Mouse (Mus musculus) forebrain, embryonic 10.5 days (tissue): ENCODE measurements around the gene Wfdc21. TPM values are rescaled to one million over a fixed set of nuclear protein-coding genes. Genes with fewer than 3 reads are reported as not detected.

Experiments
- DNase-seq: peaks from one replicate; pipeline ENCODE4 v3.0.0-alpha.2; 2017; ENCODE audit warnings: low spot score; ENCODE audit errors: extremely low spot score
- H3K27ac ChIP-seq: fragments of 300-500 bp; sonication (generic); 2 replicates; pipeline ENCODE4 v1.5.1; 2016; ENCODE audit warnings: mild to moderate bottlenecking
- H3K27me3 ChIP-seq: fragments of 300-500 bp; sonication (generic); 2 replicates; pipeline ENCODE4 v1.6.1; 2016; ENCODE audit warnings: mild to moderate bottlenecking; ENCODE audit not compliant: poor library complexity, severe bottlenecking
- H3K36me3 ChIP-seq: fragments of 300-500 bp; sonication (generic); replicated peaks from 2 replicates; pipeline ENCODE4 v1.6.1; 2016; ENCODE audit warnings: mild to moderate bottlenecking, moderate library complexity
- H3K4me1 ChIP-seq: fragments of 300-500 bp; sonication (generic); 2 replicates; pipeline ENCODE4 v1.6.1; 2016
- H3K4me3 ChIP-seq: fragments of 300-500 bp; sonication (generic); 2 replicates; pipeline ENCODE4 v1.5.1; 2016; ENCODE audit warnings: mild to moderate bottlenecking, moderate library complexity
- H3K9me3 ChIP-seq: fragments of 300-500 bp; sonication (generic); 2 replicates; pipeline ENCODE4 v1.6.1; 2016; ENCODE audit warnings: mild to moderate bottlenecking, moderate library complexity
- WGBS: fragments of 180-500 bp; shearing (Covaris S2); methylation state at CpG from one replicate; pipeline ENCODE4 v1.1.7; 2016; 5-methylcytosine and 5-hydroxymethylcytosine counted together
- polyA plus RNA-seq: library from polyadenylated mRNA; unstranded; fragments of >200 nt; fragmentation: Nextera tagmentation; extraction: Ambion mirVana; gene quantifications from 2 replicates; pipeline ENCODE4 v1.2.1, GENCODE M21; 2016

Wfdc21 gene
- polyA plus RNA-seq, 1 experiment from 2014 or later, result not detected

DNA sequence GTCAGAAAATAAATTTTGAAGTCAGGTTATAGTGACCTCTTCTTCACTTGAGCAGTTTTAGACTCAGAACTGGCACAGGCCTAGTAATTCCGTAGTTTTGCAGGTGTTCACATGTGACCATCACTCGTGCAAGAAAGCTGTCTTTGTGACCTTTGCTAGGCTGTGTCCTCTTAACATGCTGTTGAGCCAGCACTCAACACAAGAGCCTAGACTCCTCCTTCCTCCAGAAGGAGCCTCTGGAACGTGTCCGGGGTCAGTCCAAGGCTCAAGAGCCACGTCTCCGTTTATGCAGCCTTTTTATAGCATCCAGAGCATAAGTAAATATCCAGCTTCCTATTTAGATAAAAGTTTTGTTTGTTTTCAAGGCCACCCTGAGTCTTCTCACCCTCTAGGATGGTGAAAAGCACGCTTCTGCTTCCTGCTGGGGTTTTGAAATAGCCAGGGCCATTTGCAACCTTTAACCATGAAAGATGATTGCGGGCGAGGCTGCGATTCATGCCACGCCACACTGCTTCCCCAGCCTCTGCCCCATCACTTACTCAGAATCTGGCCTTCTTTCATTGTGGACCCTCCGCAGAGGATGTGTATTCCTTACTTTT, 45.7 kb downstream of the Wfdc21 start:
- no peaks in the 10 kb centered on the region for H3K36me3 ChIP-seq
- H3K27ac ChIP-seq, result no peak overlapping the region
- H3K9me3 ChIP-seq, result no peaks in the 10 kb centered on the region
- H3K4me1 ChIP-seq, result 0 out of 2 replicates have a peak, but pooled peaks cover 2% of the 10 kb centered on the region
- H3K27me3 ChIP-seq, result no peaks in the 10 kb centered on the region
- WGBS, result 88% methylated on average over 12 of the region's 12 CpGs
- H3K4me3 ChIP-seq, result no peak overlapping the region
- no peak for DNase-seq

DNA sequence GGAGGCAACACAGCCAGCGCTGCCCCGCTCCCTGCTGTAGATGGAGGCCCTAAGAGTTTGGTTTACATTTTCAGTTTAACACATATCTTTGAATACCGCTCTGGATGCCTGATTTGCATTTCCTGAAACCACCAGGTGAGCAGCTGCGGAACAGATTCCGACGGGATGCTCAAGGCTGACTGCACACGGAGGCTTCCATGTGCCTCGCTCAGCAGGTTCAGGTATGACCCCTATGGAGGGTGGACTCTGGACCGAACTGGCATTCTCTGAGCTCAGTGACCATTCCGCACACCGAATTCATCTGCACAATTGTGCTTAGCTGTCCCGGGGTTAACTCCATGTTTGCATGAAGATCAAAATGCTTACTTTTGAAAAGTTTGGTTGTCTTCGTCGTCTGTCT, 46.5 kb downstream of the Wfdc21 start:
- 0 out of 2 replicates have a peak, but pooled peaks cover 2% of the 10 kb centered on the region for H3K4me1 ChIP-seq
- no peaks in the 10 kb centered on the region for H3K36me3 ChIP-seq
- WGBS, result 88% methylated on average over 14 of the region's 14 CpGs
- H3K27me3 ChIP-seq, result no peaks in the 10 kb centered on the region
- no peak overlapping the region for H3K27ac ChIP-seq
- no peak overlapping the region for H3K4me3 ChIP-seq
- no peaks in the 10 kb centered on the region for H3K9me3 ChIP-seq
- DNase-seq, result no peak

DNA sequence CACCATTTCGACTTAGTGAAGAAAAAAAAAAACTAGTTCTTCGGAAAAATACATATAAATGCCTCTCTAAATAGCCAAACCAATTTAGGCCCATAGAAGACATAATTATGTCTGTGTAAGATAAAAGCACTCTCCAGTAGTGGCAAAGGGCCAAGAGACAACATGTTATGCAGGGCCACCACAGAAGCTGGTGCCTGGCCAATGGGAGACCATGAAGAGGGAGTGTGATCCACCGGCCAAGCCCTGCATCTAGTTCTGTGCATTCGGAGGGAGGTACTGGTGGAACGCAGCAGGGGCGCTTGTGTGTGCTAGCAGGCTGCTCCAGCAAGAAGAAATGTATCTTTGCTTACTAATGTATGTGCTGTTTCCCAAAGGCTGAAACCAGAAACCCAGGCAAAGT, 49.4 kb downstream of the Wfdc21 start:
- no peak for DNase-seq
- no peak overlapping the region for H3K4me3 ChIP-seq
- no peaks in the 10 kb centered on the region for H3K27me3 ChIP-seq
- no peaks in the 10 kb centered on the region for H3K9me3 ChIP-seq
- WGBS, result 88% methylated on average over 6 of the region's 6 CpGs
- H3K36me3 ChIP-seq, result no peaks in the 10 kb centered on the region
- no peaks in the 10 kb centered on the region for H3K4me1 ChIP-seq
- no peak overlapping the region for H3K27ac ChIP-seq

DNA sequence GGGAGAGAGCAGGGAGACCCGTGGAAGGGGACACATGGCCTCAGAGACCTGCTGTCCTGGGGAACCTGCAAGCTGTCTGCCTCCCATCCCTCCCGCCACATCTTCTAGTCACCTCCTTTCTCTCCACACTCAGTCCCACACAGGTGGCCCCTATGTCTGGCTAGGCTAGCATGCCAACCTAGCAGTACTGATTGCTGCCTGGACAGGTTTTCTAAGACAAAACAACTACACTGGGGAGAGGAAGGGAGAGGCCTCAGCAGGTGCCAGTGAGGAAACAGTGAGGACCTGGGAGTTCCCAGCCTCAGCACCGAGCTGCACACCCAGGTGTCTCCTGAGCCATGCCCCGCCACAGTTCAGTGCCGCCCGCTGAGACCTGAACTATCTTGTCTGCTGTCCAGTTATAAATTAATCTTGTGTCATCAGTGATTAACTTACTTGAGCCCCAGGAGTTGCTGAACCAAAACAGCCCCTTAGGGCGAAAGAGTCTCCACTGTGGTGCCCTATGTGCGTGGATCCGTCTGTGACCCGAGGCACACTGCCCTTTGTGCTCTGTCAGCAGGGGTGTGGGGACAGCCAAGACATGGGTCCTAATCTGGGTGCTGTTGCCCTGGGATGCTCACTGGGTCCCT, 50.4 kb downstream of the Wfdc21 start:
- Histone ChIP-seq H3K4me1 (no peaks in the 10 kb centered on the region), H3K27ac (no peak overlapping the region), H3K4me3 (no peak overlapping the region), H3K9me3 (no peaks in the 10 kb centered on the region), H3K36me3 (no peaks in the 10 kb centered on the region), H3K27me3 (no peaks in the 10 kb centered on the region)
- no peak for DNase-seq
- 78% methylated on average over 10 of the region's 10 CpGs for WGBS

DNA sequence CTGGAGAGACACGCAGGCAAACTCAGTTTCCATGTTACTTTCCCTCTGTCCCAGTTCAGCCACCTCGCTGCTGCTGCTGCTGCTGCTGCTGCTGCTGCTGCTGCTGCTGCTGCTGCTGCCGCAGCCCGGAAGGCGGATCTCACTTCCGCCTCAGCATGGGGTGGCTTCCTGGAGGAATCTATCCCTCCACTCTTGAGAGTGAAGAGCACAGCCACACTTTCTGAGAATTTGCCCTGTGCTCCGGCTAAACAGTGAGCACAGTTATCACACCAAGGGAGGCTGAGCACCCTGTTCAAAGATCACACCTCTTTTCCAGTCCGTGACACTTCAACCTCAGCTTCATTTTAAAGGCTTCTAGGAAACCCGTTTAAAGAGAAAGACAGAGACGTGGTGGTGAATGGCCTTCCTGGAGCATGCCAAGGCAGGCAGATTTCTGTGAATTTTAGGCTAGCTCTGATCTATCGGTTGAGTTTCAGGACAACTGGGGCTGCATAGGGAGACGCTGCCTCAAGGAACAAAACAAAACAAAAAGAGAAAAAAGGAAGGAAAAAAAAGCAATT, 53.2 kb downstream of the Wfdc21 start:
- Histone ChIP-seq H3K36me3 (no peaks in the 10 kb centered on the region), H3K9me3 (no peaks in the 10 kb centered on the region), H3K27me3 (no peaks in the 10 kb centered on the region), H3K4me1 (peaks cover 3% of the 10 kb centered on the region; the same call in 1 of the 2 replicates), H3K27ac (no peak overlapping the region), H3K4me3 (no peak overlapping the region)
- no peak for DNase-seq
- 79% methylated on average over 12 of the region's 12 CpGs for WGBS

DNA sequence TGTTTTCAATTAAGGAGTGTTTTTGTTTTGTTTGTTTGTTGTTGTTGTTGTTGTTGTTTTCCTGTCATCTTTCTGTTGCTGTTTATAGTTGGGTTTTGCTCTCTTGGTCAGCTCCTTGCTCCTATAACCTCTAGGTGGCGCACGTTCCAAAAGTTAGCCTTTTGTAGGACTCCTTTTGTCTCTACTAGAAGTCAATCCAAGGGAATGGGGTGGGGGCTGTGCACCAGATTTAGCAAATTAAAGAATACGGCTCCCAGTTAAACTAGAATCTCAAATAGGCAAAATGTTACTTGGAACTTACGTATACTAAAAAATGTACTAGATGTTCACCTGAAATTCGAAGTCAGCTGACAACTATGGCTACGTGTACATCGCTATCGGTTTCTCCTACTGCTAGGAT, 55.4 kb downstream of the Wfdc21 start:
- 69% methylated on average over 8 of the region's 8 CpGs for WGBS
- no peak for DNase-seq

More for the DNA sequence above, 55.4 kb downstream of the Wfdc21 start:
- Histone ChIP-seq H3K4me1 (peaks cover 7% of the 10 kb centered on the region), H3K27me3 (no peaks in the 10 kb centered on the region), H3K27ac (no peak overlapping the region), H3K36me3 (no peaks in the 10 kb centered on the region), H3K9me3 (no peaks in the 10 kb centered on the region), H3K4me3 (no peak overlapping the region)

Other genes starting within 250 kb of the Wfdc21 start
- not detected in 2 replicates for gene Heatr9, start 224.8 kb upstream of the Wfdc21 start, polyA plus RNA-seq
- 0.22 TPM in 1 of 2 replicates, not detected in the other for gene Ccl5, start 216.4 kb upstream of the Wfdc21 start, polyA plus RNA-seq
- gene Ccl9, start 168.3 kb upstream of the Wfdc21 start, polyA plus RNA-seq, result 0.55 and 1.4 TPM in 2 replicates
- gene Ccl6, start 153.9 kb upstream of the Wfdc21 start, polyA plus RNA-seq, result 2.1 and 2.2 TPM in 2 replicates
- gene Rpl9-ps1, start 101.3 kb upstream of the Wfdc21 start, polyA plus RNA-seq, result not detected in 2 replicates
- 0.36 and 0.83 TPM in 2 replicates for gene Ccl3, start 97.6 kb upstream of the Wfdc21 start, polyA plus RNA-seq
- gene Ccl4, start 84.4 kb upstream of the Wfdc21 start, polyA plus RNA-seq, result 0.42 and 0.46 TPM in 2 replicates
- gene Wfdc17, start 42.9 kb upstream of the Wfdc21 start, polyA plus RNA-seq, result 0.32 TPM in 1 of 2 replicates, not detected in the other
- gene Wfdc18, start 37.9 kb upstream of the Wfdc21 start, polyA plus RNA-seq, result not detected in 2 replicates
- 27.9 and 28.4 TPM in 2 replicates for gene Heatr6, start 6.8 kb downstream of the Wfdc21 start, polyA plus RNA-seq
- gene Hnf1b, start 103.1 kb downstream of the Wfdc21 start, polyA plus RNA-seq, result not detected in 2 replicates
- gene Ddx52, start 195.1 kb downstream of the Wfdc21 start, polyA plus RNA-seq, result 47.4 and 50.3 TPM in 2 replicates
- 10.1 and 11.9 TPM in 2 replicates for gene Synrg, start 217.5 kb downstream of the Wfdc21 start, polyA plus RNA-seq